Mouse (Mus musculus) hindlimb bud, embryonic 11.5 days (tissue): Measurements from ENCODE around the gene Vmn1r43.
"Not testable (repeated sequence)": the region's sequence is repeated elsewhere in the genome, so short reads cannot be mapped to it uniquely, and the experiment has no call there.

Experiments used
- DNase-seq: peaks from one replicate; pipeline ENCODE4 v3.0.0-alpha.2; 2012; ENCODE audit warnings: low read depth, low spot score; ENCODE audit errors: extremely low spot score

Gene Vmn1r43

GRCm38 (mm10) chr6:89876313-89876712, at the start of gene Vmn1r43, which contains the start of gene Vmn1r42:
Gene Vmn1r43 (minus strand): TSS chr6:89876413.
Gene Vmn1r42 (minus strand): TSS chr6:89876413.
- not testable (repeated sequence) for DNase-seq

- no peak for DNase-seq
Measured at GRCm38 (mm10) chr6:89883812-89884211, 7.6 kb upstream of the Vmn1r43 start.

GRCm38 (mm10) chr6:89883360-89883759, 7.1 kb upstream of the Vmn1r43 start, which contains the start of gene Vmn1r44:
Gene Vmn1r44 (plus strand): TSS chr6:89883660.
- no peak for DNase-seq

- no peak for DNase-seq
Measured at GRCm38 (mm10) chr6:89880867-89881266, 4.7 kb upstream of the Vmn1r43 start.

- DNase-seq = no peak
Measured at GRCm38 (mm10) chr6:89876963-89877362, 750 bp upstream of the Vmn1r43 start.

- no peak for DNase-seq
Measured at GRCm38 (mm10) chr6:89867976-89868375, 8.2 kb downstream of the Vmn1r43 start.

- DNase-seq = no peak
Measured at GRCm38 (mm10) chr6:89867276-89867675, 8.9 kb downstream of the Vmn1r43 start.

- no peak for DNase-seq
Measured at GRCm38 (mm10) chr6:89863792-89864191, 12.4 kb downstream of the Vmn1r43 start.

GRCm38 (mm10) chr6:89859839-89860238, 16.4 kb downstream of the Vmn1r43 start:
- no peak for DNase-seq

GRCm38 (mm10) chr6:89857552-89857951, 18.7 kb downstream of the Vmn1r43 start:
- no peak for DNase-seq
